Mouse (Mus musculus): ENCODE data around the gene Phactr3. TPM values are rescaled to one million over a fixed set of nuclear protein-coding genes. Genes with fewer than 3 reads are reported as not detected.

Gene Phactr3
- polyA plus RNA-seq, 1 experiment from 2014 or later = 2.3 TPM

DNA sequence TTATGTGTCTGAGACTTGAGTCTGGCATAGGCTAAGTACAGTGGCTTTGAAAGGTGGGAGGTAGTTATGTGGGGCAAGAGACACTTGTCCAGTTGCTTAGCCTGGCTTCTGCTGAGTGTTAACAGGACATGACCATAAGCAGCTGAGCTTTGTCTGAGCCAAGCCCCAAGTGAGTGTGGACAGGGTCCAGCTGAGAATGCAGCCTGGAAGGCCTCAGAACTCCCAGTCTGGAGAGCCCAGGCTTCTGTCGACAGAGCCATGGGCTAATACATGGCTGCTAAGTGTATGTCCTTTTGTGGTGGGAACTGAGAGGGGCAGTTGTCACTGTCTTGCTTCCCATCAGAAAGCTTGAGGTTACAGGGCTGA, 37.1 kb downstream of the Phactr3 start:
- Histone ChIP-seq H3K27me3 (no peaks in the 10 kb centered on the region), H3K4me2 (no peak overlapping the region), H3K9me3 (no peaks in the 10 kb centered on the region), H3K4me1 (replicated peaks) (peaks cover 11% of the 10 kb centered on the region), H3K4me3 (replicated peaks) (no peak overlapping the region), H3K36me3 (no peaks in the 10 kb centered on the region), H3K9ac (replicated peaks) (no peak overlapping the region), H3K27ac (no peak overlapping the region)
- ATAC-seq (ENCODE audit: insufficient number of reproducible peaks, insufficient read depth, low FRiP score, low TSS enrichment, low read depth) = no peak
- 45% methylated on average over 1 of the region's 1 CpGs for WGBS

DNA sequence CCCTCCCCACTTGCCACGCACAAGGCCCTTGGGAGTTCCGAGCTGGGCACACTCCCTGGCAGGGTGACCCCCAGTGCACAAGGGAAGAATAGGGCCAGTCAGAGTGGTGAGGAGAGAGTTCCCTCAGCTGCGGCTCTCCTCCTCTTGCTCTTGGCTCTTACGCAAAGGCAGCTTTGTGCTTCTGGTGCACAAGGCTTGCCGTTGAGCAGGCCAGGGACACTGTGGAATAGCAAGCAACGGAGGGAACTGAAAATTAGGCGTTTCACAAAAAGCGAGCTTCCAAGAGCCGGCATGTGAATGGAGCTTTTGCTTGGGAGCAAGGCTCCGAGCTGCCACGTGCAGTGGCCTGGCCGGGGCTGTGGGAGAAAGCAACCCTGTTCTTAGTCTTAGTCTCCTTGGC, 40.2 kb downstream of the Phactr3 start:
- Histone ChIP-seq H3K4me3 (replicated peaks) (no peak overlapping the region), H3K27ac (0 out of 2 replicates have a peak overlapping the region, but pooled peaks have one; percentile 50), H3K4me1 (replicated peaks) (peaks cover 9% of the 10 kb centered on the region), H3K36me3 (no peaks in the 10 kb centered on the region), H3K9ac (replicated peaks) (no peak overlapping the region), H3K9me3 (no peaks in the 10 kb centered on the region), H3K4me2 (no peak overlapping the region), H3K27me3 (no peaks in the 10 kb centered on the region)
- no peak for ATAC-seq (ENCODE audit: insufficient number of reproducible peaks, insufficient read depth, low FRiP score, low TSS enrichment, low read depth)
- 85% methylated on average over 12 of the region's 12 CpGs for WGBS

DNA sequence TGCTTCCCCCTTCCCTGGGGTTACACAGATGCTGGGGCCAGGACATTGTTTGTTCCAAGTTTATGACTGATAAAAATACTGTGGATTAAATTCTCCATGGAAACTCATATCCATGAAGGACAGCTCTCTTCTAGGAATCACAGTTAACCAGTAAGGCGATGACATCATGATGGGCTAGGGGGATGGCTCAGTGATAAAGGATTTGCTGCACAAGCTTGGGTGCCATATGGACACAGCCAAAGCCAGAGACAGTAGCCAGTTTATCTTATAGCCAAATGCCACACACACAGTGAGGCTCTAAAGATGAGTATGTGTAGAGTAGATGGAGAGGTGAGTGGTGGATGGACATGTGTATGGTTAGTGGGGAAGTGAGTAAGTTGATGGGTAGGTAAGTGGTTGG, 45.2 kb downstream of the Phactr3 start:
- Histone ChIP-seq H3K9me3 (no peaks in the 10 kb centered on the region), H3K4me2 (no peak overlapping the region)
- no peak for ATAC-seq (ENCODE audit: insufficient number of reproducible peaks, insufficient read depth, low FRiP score, low TSS enrichment, low read depth)

GRCm38 (mm10) chr2:178165943-178166342, 47.2 kb downstream of the Phactr3 start:
- H3K27me3 ChIP-seq = no peaks in the 10 kb centered on the region
- no peak for ATAC-seq (ENCODE audit: insufficient number of reproducible peaks, insufficient read depth, low FRiP score, low TSS enrichment, low read depth)
- no peaks in the 10 kb centered on the region for H3K9me3 ChIP-seq
- H3K4me1 ChIP-seq (replicated peaks) = no peaks in the 10 kb centered on the region
- H3K36me3 ChIP-seq = no peaks in the 10 kb centered on the region
- H3K27ac ChIP-seq = no peak overlapping the region
- H3K9ac ChIP-seq (replicated peaks) = no peak overlapping the region
- WGBS = 74% methylated on average over 10 of the region's 10 CpGs
- H3K4me2 ChIP-seq = no peak overlapping the region
- H3K4me3 ChIP-seq (replicated peaks) = no peak overlapping the region

More for the DNA sequence above, 45.2 kb downstream of the Phactr3 start:
- Histone ChIP-seq H3K4me3 (replicated peaks) (no peak overlapping the region), H3K4me1 (replicated peaks) (no peaks in the 10 kb centered on the region), H3K27ac (no peak overlapping the region), H3K9ac (replicated peaks) (no peak overlapping the region), H3K36me3 (no peaks in the 10 kb centered on the region), H3K27me3 (no peaks in the 10 kb centered on the region)
- WGBS = 93% methylated on average over 1 of the region's 1 CpGs

GRCm38 (mm10) chr2:178169983-178170382, 51.2 kb downstream of the Phactr3 start:
- H3K4me2 ChIP-seq = no peak overlapping the region
- no peak for ATAC-seq (ENCODE audit: insufficient number of reproducible peaks, insufficient read depth, low FRiP score, low TSS enrichment, low read depth)
- no peaks in the 10 kb centered on the region for H3K9me3 ChIP-seq
- no peaks in the 10 kb centered on the region for H3K4me1 ChIP-seq (replicated peaks)
- H3K4me3 ChIP-seq (replicated peaks) = no peak overlapping the region
- 81% methylated on average over 8 of the region's 8 CpGs for WGBS
- H3K9ac ChIP-seq (replicated peaks) = no peak overlapping the region
- no peaks in the 10 kb centered on the region for H3K36me3 ChIP-seq
- no peaks in the 10 kb centered on the region for H3K27me3 ChIP-seq
- H3K27ac ChIP-seq = no peak overlapping the region

GRCm38 (mm10) chr2:178173951-178174350, 55.2 kb downstream of the Phactr3 start:
- no peak overlapping the region for H3K27ac ChIP-seq
- WGBS = 61% methylated on average over 2 of the region's 2 CpGs
- H3K4me2 ChIP-seq = no peak overlapping the region
- no peak overlapping the region for H3K9ac ChIP-seq (replicated peaks)
- no peak overlapping the region for H3K4me3 ChIP-seq (replicated peaks)
- no peak for ATAC-seq (ENCODE audit: insufficient number of reproducible peaks, insufficient read depth, low FRiP score, low TSS enrichment, low read depth)
- H3K36me3 ChIP-seq = no peaks in the 10 kb centered on the region
- H3K4me1 ChIP-seq (replicated peaks) = peaks cover 6% of the 10 kb centered on the region; the same call in 1 of the 2 replicates
- H3K9me3 ChIP-seq = no peaks in the 10 kb centered on the region
- H3K27me3 ChIP-seq = no peaks in the 10 kb centered on the region

GRCm38 (mm10) chr2:178175286-178175931, 56.6 kb downstream of the Phactr3 start:
- 34% methylated on average over 16 of the region's 16 CpGs for WGBS
- ATAC-seq (ENCODE audit: insufficient number of reproducible peaks, insufficient read depth, low FRiP score, low TSS enrichment, low read depth) = no peak

DNA sequence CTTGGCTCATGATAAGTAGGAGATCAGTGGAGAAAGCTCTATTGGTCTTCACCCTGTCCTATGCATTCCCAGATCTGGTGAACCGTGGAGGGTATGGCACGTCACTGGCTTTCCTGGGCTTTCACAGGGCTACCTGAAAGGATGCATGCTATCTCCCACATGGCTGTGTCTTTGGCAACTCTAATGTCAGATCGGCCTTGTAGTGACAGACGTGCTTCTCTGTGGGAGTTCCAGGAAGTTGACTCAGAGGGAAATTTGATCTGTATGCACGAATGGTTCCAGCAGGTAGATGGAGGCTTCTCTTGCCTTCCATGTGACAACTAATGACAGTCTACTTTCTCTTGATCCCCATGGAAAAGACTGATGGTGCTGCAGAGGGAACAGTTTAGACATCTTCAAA, 65.5 kb downstream of the Phactr3 start:
- Histone ChIP-seq H3K9ac (replicated peaks) (no peak overlapping the region), H3K36me3 (no peaks in the 10 kb centered on the region), H3K4me1 (replicated peaks) (no peaks in the 10 kb centered on the region), H3K27ac (no peak overlapping the region), H3K4me3 (replicated peaks) (no peak overlapping the region), H3K9me3 (0 out of 2 replicates have a peak, but pooled peaks cover 5% of the 10 kb centered on the region), H3K4me2 (no peak overlapping the region), H3K27me3 (no peaks in the 10 kb centered on the region)
- WGBS = 65% methylated on average over 5 of the region's 5 CpGs
- ATAC-seq (ENCODE audit: insufficient number of reproducible peaks, insufficient read depth, low FRiP score, low TSS enrichment, low read depth) = no peak

More at GRCm38 (mm10) chr2:178175286-178175931, 56.6 kb downstream of the Phactr3 start:
- Histone ChIP-seq H3K4me3 (replicated peaks) (peak overlapping the region; percentile 19; the same call in 1 of the 2 replicates), H3K9ac (replicated peaks) (0 out of 2 replicates have a peak overlapping the region, but pooled peaks have one; percentile 34), H3K4me2 (peak overlapping the region; percentile 44), H3K4me1 (replicated peaks) (peaks cover 6% of the 10 kb centered on the region; the same call in 1 of the 2 replicates), H3K9me3 (no peaks in the 10 kb centered on the region), H3K27me3 (no peaks in the 10 kb centered on the region), H3K27ac (peak overlapping the region; percentile 41; the same call in 1 of the 2 replicates), H3K36me3 (no peaks in the 10 kb centered on the region)

- Histone ChIP-seq H3K4me1 (replicated peaks) (no peaks in the 10 kb centered on the region), H3K9me3 (0 out of 2 replicates have a peak, but pooled peaks cover 5% of the 10 kb centered on the region)
Measured at GRCm38 (mm10) chr2:178184862-178185261, 66.1 kb downstream of the Phactr3 start.

GRCm38 (mm10) chr2:178188988-178189387, 70.2 kb downstream of the Phactr3 start:
- WGBS = 74% methylated on average over 2 of the region's 2 CpGs
- 0 out of 2 replicates have a peak, but pooled peaks cover 5% of the 10 kb centered on the region for H3K9me3 ChIP-seq
- no peak for ATAC-seq (ENCODE audit: insufficient number of reproducible peaks, insufficient read depth, low FRiP score, low TSS enrichment, low read depth)
- H3K4me3 ChIP-seq (replicated peaks) = no peak overlapping the region
- H3K4me1 ChIP-seq (replicated peaks) = 0 out of 2 replicates have a peak, but pooled peaks cover 4% of the 10 kb centered on the region
- no peak overlapping the region for H3K27ac ChIP-seq
- no peaks in the 10 kb centered on the region for H3K27me3 ChIP-seq
- no peak overlapping the region for H3K9ac ChIP-seq (replicated peaks)
- no peak overlapping the region for H3K4me2 ChIP-seq
- no peaks in the 10 kb centered on the region for H3K36me3 ChIP-seq

More at GRCm38 (mm10) chr2:178184862-178185261, 66.1 kb downstream of the Phactr3 start:
- WGBS = 59% methylated on average over 6 of the region's 6 CpGs
- no peaks in the 10 kb centered on the region for H3K27me3 ChIP-seq
- H3K4me3 ChIP-seq (replicated peaks) = no peak overlapping the region
- H3K4me2 ChIP-seq = no peak overlapping the region
- H3K36me3 ChIP-seq = no peaks in the 10 kb centered on the region
- H3K27ac ChIP-seq = no peak overlapping the region
- ATAC-seq (ENCODE audit: insufficient number of reproducible peaks, insufficient read depth, low FRiP score, low TSS enrichment, low read depth) = peak; percentile 58
- H3K9ac ChIP-seq (replicated peaks) = no peak overlapping the region

DNA sequence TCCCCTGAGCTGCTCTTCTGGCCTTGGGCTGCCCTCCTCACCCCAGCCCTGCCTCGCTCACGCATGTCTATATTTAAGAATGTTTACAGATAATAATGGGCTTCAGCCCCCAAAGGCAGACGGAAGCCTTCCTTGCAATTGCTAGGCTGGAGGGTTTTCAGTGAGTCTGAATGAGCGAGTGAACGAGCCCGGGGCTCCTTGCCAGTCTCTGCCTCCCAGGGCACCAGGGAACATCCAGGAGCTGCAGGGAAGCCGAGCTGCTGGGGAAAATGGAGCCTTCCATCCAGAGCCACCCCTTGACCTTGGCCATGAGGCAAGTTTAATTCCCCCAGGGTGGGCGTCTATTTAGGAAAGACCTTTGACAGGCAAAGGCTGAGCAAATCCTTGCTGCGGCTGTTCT, 74.1 kb downstream of the Phactr3 start:
- H3K4me1 ChIP-seq (replicated peaks) = 0 out of 2 replicates have a peak, but pooled peaks cover 4% of the 10 kb centered on the region
- H3K9ac ChIP-seq (replicated peaks) = no peak overlapping the region
- no peak overlapping the region for H3K27ac ChIP-seq
- H3K4me2 ChIP-seq = no peak overlapping the region
- H3K27me3 ChIP-seq = no peaks in the 10 kb centered on the region
- H3K36me3 ChIP-seq = no peaks in the 10 kb centered on the region
- no peak for ATAC-seq (ENCODE audit: insufficient number of reproducible peaks, insufficient read depth, low FRiP score, low TSS enrichment, low read depth)
- no peaks in the 10 kb centered on the region for H3K9me3 ChIP-seq
- 64% methylated on average over 9 of the region's 9 CpGs for WGBS
- H3K4me3 ChIP-seq (replicated peaks) = no peak overlapping the region

- Histone ChIP-seq H3K4me1 (replicated peaks) (0 out of 2 replicates have a peak, but pooled peaks cover 4% of the 10 kb centered on the region), H3K9ac (replicated peaks) (no peak overlapping the region), H3K4me2 (no peak overlapping the region), H3K27ac (no peak overlapping the region), H3K27me3 (no peaks in the 10 kb centered on the region), H3K9me3 (no peaks in the 10 kb centered on the region), H3K4me3 (replicated peaks) (no peak overlapping the region), H3K36me3 (no peaks in the 10 kb centered on the region)
- ATAC-seq (ENCODE audit: insufficient number of reproducible peaks, insufficient read depth, low FRiP score, low TSS enrichment, low read depth) = no peak
- WGBS = 55% methylated on average over 2 of the region's 2 CpGs
Measured at GRCm38 (mm10) chr2:178193445-178193844, 74.7 kb downstream of the Phactr3 start.
